Mouse (Mus musculus) induced T-regulatory cell, adult 2 months (primary cell): ENCODE results near the gene Fosl1.

Experiments used
- DNase-seq: peaks from one replicate; pipeline ENCODE4 v3.0.0-alpha.2; 2012; ENCODE audit warnings: low read depth

The Fosl1 gene

DNA sequence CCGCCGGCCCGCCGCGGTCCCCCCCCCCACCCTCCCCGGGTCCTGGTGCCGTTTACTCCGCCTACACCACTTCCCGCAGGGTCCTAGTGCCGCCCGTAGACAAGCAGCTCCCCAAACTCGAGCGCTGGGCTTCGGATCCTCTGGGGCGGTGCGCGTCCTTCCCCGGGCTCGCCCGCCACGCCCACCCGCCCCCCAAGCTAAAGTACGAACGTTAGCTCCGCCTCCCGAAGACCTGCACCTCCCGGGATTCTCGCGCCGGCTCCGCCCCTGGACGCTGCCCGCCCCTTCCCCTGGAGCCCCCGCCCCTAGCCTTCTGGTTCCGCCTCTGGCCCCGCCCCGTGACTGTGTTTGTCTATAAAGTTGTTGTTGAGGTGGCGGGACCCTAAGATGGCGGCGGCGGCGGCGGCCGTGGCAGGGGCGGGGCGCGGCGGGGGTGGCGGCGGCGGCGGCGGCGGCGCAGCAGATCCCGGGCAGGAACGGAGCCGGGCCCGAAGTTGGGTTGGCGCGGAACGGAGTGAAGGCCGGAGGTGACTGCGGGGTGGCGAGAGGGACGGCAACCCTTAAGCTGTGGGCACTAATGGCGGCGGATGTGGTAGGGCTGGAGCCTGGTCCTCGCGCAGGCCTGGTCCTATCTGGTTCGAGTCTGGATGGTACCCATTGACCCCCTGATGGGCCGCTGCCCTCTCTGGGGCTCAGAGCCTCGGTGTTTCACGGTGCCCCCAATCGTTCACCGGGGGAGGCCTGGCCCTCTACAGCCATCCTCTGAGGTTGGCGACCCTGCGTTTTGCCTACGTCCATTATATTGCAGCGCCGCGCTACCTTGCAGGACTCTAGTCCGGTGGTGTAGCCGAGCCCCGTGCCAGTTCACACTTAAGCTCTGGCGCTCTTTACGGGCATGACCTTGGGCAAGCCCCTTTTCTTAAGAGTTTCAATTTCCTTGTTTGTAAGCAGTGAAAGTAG, 22.3 kb upstream of the Fosl1 start, which contains the start of the genes Drap1 and AI837181:
Gene Drap1 (minus strand): TSS at position 198 of the 960 bp plus-strand sequence.
Gene AI837181 (plus strand): TSS at position 363 of the 960 bp plus-strand sequence.
- peak; percentile 98 for DNase-seq

DNA sequence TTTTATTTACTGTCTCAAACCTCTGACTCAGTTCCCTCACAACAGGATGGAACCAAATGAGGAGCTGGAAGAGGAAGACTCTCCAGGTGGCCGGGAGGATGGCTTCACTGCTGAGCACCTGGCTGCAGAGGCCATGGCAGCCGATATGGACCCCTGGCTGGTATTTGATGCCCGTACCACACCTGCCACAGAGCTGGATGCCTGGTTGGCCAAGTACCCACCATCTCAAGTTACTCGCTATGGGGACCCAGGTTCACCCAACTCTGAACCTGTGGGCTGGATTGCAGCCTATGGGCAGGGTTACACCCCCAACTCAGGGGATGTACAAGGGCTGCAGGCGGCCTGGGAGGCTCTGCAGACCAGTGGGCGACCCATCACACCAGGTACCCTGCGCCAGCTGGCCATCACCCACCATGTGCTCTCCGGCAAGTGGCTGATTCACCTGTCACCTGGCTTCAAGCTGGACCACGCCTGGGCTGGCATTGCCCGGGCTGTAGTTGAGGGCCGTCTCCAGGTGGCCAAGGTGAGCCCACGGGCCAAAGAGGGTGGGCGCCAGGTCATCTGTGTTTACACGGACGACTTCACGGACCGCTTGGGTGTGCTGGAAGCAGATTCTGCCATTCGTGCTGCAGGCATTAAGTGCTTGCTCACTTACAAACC, 21.3 kb upstream of the Fosl1 start:
- DNase-seq: no peak

DNA sequence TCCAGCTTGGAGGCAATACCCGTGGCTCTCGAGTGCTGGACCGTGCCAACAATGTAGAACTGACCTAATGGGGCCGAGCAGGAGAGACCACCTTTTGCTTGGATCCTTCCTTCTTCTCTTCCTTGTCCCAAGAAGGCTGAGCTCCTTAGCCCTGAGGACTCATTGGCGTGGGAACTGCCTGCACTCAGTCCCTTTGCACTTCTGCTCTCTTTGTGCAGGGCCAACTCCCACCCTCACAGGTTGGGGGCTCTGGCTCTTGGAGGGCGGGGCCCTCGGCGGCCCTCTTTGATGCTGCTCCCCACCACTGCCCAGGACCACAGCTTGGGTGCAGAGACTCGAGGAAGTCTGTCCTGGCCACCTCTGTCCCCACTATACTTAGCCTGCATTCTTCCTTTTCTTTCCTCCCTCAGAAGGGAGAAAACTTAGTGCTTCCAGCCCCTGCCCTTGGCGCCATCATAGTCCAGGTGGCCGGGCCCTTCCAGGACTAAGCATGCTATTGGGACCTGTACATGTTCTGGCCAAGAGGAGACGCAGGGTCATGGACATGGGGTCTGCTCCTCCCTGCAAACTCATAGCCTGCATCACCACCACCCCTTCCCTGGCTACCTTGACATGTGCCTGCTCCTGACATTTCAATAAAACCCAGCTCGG, 20.6 kb upstream of the Fosl1 start:
- no peak for DNase-seq

DNA sequence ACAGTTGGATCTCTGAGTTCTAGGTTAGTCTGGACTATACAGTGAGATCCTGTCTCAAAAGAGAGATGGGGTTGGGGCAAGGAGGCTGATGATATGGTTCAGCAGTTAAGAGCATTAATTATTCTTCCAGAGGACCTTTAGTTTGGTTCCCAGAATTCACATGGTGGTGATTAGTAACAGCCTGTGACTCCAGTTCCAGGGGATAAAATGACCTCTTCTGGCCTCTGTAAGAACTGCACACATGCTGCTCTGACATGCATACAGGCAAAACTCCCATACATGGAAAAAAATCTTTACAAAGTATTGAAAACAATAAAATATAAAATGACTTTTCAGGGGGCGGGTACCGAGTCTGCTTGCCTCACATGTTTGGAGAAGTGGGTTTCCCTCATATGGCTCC, 19.3 kb upstream of the Fosl1 start:
- DNase-seq: peak; percentile 70

DNA sequence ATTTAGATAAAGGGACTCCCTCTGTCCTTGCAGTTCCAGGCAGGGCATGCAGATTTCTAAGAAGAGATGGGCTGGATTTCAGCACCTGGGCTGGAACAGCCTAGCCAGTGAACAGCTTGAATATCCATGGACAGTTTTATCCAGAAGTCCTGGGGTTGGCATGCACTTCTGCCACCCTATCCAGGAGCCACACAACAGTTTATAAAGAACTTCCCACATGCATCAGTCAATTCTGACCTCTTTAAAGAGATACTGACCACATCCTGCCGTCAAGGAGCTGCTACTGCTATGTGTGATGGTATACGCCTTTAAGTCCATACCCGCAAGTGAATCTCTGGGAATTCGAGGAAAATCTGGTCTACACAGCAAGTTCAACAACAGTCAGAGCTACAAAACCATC, 18.1 kb upstream of the Fosl1 start:
- DNase-seq: no peak

DNA sequence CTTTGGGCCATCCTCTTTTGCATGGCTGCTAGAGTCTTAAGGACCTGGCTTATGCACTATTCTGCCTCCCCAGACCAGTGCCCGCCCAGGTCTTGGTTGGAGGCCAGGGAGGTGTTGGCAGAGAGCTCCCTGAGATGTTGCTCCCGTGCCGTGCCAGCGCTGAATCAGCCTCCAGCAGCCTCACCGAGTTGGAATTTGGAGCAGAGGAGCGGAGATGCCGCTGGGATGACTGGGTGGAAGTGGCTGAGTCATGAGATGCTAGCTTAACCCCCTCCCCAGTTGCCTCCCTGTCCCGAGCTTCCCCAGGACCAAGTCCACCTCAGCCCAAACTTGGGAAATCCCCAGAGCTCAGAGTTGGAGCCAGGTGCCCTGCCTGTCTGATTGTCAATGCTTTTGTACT, 17.5 kb upstream of the Fosl1 start:
- no peak for DNase-seq

DNA sequence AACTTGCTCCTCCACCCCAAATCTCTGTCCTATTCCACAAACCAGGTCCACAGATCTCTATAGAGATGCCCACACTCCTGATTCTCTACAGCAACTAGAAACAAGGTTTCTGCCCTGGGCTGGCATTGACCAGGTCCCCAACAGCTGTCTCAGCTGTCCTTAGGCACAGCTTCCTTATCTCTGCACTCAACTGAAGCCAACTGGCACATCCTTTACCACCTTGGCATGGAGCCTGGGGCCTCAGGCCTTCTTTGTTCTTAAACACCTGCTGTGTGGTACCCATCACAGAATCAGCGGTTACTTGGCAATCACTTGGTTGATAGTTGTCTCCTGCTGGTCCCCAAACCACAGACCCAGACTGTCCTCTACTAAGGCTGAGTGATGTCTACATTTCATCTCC, 16.9 kb upstream of the Fosl1 start:
- DNase-seq: no peak

DNA sequence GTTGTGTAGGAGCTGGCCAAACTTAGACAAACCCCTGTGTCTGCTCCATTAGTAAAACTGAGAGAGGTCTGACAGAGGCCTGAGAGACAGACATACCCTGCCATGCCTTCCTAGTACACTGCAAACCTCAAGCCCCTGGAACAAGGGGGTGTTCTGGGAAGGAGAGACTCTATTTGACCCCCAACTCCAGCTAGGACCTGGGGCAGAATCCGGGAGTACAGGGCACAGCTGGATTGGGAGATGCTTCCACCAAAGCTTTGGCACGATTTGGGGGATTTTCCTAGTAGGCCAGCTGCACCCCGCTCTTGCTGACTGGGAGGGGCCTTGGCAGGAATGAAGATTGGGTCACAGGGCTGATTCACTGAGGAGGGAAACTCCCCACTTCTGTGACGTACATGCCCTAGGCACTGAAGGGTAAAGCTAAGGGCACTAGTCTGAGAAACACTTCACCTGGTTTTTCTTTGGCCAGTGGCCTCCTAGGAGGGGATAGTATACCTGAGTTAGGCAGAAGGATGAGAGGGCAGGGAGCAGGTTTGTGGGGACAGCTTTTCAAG, 15.4 kb upstream of the Fosl1 start:
- peak; percentile 77 for DNase-seq

DNA sequence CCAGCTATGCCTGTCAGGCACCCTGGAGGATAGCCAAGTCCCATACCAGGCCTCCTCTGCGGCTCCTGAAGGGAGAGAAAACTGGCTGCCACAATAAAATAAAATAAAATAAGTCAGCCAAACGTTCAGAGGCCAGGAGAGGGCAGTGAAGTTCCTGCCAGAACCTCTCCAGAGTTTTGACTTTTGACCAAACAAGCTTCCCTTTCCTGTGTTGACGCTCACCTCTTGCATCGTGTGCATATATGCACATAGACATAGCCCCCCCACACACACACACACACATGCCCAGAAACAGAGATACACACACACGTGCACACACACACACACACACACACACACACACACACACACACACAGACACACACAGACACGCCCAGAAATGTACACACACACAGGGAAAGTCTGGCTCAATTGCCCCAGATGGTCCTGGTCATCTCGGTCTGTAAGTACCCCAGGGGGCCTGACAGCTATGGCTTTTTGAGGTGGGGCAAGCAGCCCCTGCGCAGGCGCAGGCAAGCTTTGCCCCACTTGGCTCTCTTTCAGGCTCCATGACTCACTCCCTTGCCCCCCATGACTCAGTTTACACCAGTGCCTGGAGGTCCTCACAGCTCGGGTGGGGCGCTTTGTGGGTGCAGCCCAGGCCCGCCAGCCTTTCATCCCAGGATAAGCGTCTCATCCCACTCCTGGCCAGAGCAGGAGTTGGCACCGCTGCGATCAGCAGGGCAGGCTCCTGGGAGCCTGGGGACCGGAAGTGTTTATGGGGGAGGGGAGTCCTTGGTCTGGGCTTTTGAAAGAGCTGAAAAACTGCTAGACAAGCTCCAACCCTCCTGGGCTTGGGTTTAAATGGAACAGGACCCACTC, 14.1 kb upstream of the Fosl1 start:
- peak; percentile 80 for DNase-seq

DNA sequence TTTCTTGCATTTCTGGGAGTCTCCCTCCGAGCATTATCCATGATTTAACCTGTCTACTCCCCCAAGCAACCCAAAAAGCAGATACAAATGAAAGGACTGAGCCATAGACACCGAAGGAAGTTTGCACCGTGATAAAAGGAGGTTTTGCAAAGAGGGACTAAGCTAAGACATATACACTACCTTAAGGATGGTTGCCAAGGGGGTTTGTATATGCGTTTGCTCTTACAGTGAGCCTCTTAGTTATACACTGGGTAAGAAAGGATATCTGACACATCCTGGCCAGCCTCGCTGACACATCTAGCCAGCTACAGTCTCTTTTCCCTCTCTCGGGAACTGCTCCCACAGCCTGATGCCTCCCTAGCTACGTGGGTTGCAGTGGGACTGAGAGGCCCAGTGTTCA, 13.4 kb upstream of the Fosl1 start:
- DNase-seq: no peak

DNA sequence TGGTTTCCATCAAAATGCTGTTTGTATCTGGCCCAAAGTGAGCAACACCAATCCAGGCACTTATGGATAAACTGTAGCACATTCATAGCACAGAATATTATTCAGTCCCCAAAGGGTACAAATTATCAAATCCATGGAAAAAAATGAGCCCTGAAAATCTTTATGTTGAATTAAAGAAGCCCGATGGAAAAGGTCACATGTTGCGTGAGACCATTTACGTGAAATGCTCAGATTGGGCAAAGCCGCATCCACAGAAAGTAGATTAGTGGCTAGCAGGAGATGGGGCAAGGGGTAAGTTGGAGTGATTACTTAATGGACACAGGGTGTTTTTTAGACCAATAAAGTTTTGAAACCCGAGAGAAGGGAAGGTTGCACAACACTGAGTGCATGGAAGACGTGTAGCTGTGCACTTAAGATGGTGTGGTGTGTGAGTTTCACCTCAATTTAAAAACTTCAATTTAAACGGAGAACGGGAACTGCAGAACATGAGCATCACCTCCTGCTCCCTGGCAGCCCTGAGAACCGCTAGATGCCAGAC, 2.9 kb upstream of the Fosl1 start:
- no peak for DNase-seq

DNA sequence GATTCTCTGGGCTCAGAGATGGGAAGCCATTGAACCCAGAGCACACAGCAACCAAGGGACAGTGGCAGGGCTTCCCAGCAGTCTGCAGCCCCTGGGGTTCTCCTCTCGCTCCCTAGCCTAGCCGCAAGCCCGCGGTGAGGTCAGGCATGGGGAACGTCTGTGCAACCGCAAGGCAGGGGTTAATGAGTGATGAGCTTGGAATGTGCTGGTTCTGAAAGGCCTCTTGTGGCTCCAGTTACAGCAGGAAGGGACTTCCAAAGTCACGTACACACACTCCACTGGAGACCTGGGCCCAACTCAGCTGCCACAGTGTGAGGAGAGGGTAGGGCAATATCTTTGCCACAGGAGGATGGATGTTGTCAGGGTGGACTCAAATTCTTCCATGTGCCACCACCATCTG, 2.4 kb upstream of the Fosl1 start:
- no peak for DNase-seq

DNA sequence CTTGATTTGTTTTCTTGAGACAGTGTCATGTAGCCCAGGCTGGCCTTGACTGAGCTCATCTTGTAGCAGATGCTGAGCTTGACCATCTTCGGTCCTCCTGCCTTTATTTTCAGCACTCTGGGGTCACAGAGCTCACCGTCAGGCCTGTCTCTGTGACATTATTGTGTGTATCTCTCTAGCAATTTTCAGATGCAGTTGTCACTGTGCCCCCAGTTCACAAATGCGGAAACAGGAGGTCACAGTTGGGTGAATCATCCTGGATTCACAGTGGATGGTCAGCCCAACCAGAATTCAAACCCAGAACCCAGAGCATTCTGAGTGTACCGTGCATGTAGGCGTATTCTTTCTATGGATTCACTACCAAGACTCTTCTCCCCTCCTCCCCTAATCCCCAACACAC, 1.6 kb upstream of the Fosl1 start:
- no peak for DNase-seq

DNA sequence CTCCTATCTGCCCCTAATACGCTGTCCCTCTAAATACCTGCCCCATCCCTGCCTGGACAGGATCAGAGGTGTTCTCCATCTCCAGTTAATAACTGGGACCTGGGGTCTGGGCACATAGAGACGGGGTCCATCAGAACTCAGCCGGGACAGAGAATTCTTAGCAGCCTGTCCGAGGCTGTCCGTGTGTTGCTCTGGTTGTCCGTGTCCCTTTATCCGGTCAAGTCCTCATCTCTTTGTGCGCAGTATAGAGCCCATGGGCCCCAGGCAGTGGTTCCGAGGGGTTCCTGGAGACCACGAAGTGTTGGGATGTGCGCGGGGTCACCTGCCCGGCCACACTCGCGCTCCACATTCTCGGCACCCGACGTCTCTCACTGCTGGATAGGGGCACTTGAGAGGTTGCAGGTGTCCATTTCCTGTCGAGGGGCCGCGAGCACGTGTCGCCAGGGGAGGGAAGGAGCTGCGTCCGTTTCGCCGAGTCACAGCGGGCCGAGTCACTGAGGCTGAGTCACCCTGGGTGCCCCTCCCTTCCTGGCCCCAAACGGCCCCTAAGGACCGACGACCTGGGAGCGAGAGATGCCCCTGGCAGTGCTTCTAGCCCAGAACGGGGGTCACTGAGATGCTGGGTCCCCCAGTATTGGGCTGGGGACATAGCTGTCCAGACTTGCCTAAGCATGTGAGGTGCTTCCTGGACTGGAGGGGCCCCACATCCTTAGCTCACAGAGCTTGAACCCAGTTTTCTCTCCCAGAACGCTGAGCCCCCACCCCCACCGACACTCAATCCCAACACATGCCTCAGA, 1.2 kb downstream of the Fosl1 start:
- peak; percentile 71 for DNase-seq

DNA sequence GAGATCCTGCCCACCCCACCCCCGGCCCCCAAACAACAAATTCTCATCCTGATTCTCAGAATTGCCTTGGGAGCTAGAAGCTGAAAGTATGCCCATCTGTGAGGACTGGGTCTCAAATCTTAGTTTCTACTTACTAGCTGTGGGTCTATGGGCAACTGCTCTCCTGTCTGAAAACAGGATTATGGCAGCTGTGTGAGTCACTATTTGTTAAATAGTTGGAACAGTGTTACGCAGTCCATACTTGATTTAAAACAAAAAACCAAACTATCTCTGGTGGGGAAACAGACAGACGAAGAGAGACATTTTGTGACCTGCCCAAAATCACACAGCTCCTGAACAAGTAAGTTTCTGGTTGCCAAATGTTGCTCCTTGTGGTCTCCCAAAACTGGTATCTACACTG, 2.3 kb downstream of the Fosl1 start:
- no peak for DNase-seq

DNA sequence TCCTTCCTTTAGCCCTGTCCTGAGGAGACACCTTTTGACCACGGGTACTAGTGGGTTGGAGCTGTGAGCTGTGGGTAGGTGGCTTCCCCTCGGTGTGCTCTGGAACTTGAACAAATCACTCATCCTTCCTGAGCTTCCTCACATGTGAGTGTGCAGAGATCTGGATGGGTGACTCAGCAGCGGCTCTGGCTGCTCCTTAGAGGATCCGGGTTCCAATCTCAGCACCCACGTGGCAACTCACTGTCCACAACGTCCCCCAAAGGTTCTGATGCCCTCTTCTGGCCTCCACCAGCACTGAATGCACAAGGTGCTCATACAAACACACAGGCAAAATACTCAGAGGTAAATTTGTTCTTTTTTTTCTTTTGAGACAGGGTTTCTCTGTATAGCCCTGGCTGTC, 4.4 kb downstream of the Fosl1 start:
- no peak for DNase-seq

DNA sequence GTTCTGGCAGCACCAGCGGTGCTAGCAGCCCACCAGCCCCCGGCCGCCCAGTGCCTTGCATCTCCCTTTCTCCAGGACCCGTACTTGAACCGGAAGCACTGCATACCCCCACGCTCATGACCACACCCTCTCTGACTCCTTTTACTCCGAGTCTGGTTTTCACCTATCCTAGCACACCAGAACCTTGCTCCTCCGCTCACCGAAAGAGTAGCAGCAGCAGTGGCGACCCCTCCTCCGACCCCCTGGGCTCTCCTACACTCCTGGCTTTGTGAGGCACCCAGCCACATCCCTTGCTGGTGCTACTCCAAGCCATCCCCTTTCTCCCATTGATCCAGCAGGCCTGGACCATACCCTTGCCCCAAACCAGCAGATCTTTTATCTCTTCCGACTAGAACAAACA, 7.7 kb downstream of the Fosl1 start:
- DNase-seq: no peak

DNA sequence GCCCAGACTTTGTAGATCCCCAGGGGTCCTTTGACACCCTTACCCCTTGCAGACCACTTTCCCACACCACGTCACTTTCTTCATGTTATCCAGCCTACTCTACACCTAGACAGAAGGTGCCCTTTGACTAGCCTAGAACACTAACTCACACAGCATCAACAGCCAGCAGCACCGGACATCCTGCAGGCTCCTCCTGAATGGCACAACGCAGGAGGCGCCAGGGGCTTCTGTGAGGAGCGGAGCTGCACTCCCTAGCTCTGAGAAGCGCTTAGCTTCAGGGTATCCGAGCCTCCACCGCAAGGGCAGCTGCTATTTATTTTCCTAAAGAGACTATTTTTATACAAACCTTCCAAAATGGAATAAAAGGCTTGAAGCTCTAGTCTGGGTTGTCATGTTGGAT, 8.2 kb downstream of the Fosl1 start:
- DNase-seq: no peak

DNA sequence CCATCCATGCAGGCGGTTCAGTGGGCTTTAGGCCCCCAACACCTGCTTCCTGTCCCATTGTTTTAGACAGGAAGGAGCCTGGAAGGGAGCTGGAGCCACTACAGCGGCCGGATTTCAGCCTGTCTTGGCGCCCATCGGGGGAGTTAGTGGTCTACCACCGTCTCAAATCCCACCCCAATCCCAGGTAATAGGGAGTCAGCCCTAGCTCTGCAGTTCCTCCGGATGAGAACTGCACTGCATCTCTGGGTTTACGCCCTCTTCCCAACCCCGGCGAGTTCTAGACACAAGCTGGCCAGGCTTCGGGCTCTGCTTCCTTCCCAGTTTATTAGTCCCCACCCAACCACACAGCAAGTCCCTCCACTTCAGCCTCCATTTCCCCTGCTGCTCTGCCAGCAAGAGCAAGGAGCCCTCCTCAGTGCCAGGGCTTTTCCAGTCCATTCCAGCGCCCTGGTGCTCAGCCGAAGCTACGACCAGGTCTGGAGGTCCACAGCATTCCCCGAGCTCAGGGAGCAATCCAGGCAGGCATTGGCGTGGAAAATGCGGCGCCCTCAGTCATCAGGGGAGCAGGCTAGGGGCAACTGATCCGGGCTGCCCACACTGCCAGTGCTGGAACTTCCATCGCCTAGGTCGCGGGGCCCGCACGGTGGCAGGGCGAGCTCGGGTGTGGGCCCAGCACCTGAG, 9.0 kb downstream of the Fosl1 start:
- DNase-seq: no peak
